In the genomic region with DNA sequence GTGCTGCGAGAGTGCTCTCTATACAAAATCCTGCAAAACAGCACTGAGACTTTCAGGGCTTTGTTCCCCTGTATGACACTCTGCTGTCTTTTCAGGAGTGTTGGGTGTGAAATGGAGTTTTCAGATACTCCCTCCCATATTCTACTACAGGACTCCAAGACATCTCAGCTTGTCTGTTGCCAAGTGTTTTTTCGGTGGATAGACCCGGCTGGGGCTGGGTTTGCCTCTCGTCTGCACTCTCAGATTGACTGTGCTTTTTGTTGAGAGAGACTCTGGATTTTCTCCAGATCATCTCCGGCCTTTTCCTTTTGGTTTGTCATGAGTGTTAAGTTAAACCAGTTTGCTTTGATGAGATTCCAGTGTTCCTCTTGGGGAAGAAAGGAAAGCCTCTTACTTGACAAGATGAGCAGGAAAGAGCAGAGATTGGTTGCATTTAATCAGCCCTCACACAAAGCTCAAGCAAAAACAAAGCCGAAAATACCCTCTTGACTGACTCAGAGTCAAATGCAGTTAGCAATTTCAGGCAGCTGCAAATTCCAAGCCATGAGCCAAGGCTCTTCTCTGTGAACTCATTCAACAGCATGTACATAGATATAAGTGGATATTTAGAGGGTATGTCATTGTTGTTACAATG, we compare ENCODE assay signal across 17 mouse cellular contexts.
DNase-seq lines count a peak whose midpoint lies in the region; ATAC-seq and TF ChIP-seq lines count a peak whose summit lies in the region.
"Had no signal": no experiment of that assay in that cellular context is flagged by ENCODE, and none has a peak within 500 bp of the region (broad histone marks: within the 10 kb centered on the region; RNA-seq: fewer than 3 reads in every experiment).

No protein-coding gene starts in this region.

- 0 out of 2 replicates have a peak overlapping the region, but pooled peaks have one; percentile 36 for H3K27ac ChIP-seq in embryonic facial prominence, embryonic 13.5 days
- H3K27ac ChIP-seq in embryonic facial prominence, embryonic 10.5 days (replicated peaks), result no peak overlapping the region
- peak overlapping the region; percentile 53 for H3K27ac ChIP-seq in heart, embryonic 15.5 days
- H3K27ac ChIP-seq in lung, embryonic 14.5 days (ENCODE audit: low read depth), result no peak overlapping the region
- H3K27ac ChIP-seq in lung, postnatal 0 days (ENCODE audit: low read length), result no peak overlapping the region
- peak overlapping the region; percentile 39; the same call in 1 of the 2 replicates for H3K27ac ChIP-seq in embryonic facial prominence, embryonic 15.5 days (replicated peaks)
- H3K27ac ChIP-seq: hindbrain, embryonic 10.5 days; liver, embryonic 12.5 days; midbrain, embryonic 13.5 days had no signal

- TF ChIP-seq EP300 in lung, postnatal 0 days (IDR thresholded peaks at IDR 0.05), result no peak

- H3K36me3 ChIP-seq in embryonic facial prominence, embryonic 13.5 days, result no peaks in the 10 kb centered on the region
- no peaks in the 10 kb centered on the region for H3K36me3 ChIP-seq in embryonic facial prominence, embryonic 10.5 days (replicated peaks)
- no peaks in the 10 kb centered on the region for H3K36me3 ChIP-seq in heart, embryonic 15.5 days
- no peaks in the 10 kb centered on the region for H3K36me3 ChIP-seq in lung, embryonic 14.5 days (ENCODE audit: insufficient read depth)
- H3K36me3 ChIP-seq in lung, postnatal 0 days (ENCODE audit: insufficient read depth, low read length), result no peaks in the 10 kb centered on the region
- H3K36me3 ChIP-seq in embryonic facial prominence, embryonic 15.5 days, result no peaks in the 10 kb centered on the region
- H3K36me3 ChIP-seq: hindbrain, embryonic 10.5 days; liver, embryonic 12.5 days; midbrain, embryonic 13.5 days had no signal

- no peak for ATAC-seq in embryonic facial prominence, embryonic 13.5 days (ENCODE audit: insufficient number of reproducible peaks, insufficient read depth, low FRiP score, low TSS enrichment, low read depth)
- ATAC-seq in heart, embryonic 15.5 days (replicated peaks; ENCODE audit: insufficient number of reproducible peaks, insufficient read depth, low FRiP score, low read depth), result 0 out of 2 replicates have a peak, but pooled peaks have one; percentile 14
- ATAC-seq in lung, embryonic 14.5 days (ENCODE audit: insufficient read depth), result peak; percentile 68
- no peak for ATAC-seq in lung, postnatal 0 days
- ATAC-seq in embryonic facial prominence, embryonic 15.5 days (ENCODE audit: insufficient number of reproducible peaks, low FRiP score, low TSS enrichment, low read depth), result no peak
- ATAC-seq: activated CD4-positive, CD25-positive, alpha-beta regulatory T cell, adult 4 months; liver, embryonic 12.5 days; midbrain, embryonic 13.5 days had no signal

- H3K27me3 ChIP-seq in embryonic facial prominence, embryonic 13.5 days, result 0 out of 2 replicates have a peak, but pooled peaks cover 8% of the 10 kb centered on the region
- 0 out of 2 replicates have a peak, but pooled peaks cover 7% of the 10 kb centered on the region for H3K27me3 ChIP-seq in embryonic facial prominence, embryonic 10.5 days (replicated peaks; ENCODE audit: low read depth, poor library complexity, severe bottlenecking)
- no peaks in the 10 kb centered on the region for H3K27me3 ChIP-seq in heart, embryonic 15.5 days
- H3K27me3 ChIP-seq in lung, embryonic 14.5 days (ENCODE audit: insufficient read depth, low read length), result no peaks in the 10 kb centered on the region
- H3K27me3 ChIP-seq in lung, postnatal 0 days (replicated peaks; ENCODE audit: insufficient read depth, low read length), result no peaks in the 10 kb centered on the region
- H3K27me3 ChIP-seq in embryonic facial prominence, embryonic 15.5 days, result no peaks in the 10 kb centered on the region
- H3K27me3 ChIP-seq: CH12.LX; liver, embryonic 12.5 days; midbrain, embryonic 13.5 days had no signal

- DNase-seq in embryonic facial prominence, embryonic 10.5 days (ENCODE audit: low spot score), result no peak
- no peak for DNase-seq in heart, adult 9 months (ENCODE audit: low spot score in 2 of 2)
- peak; percentile 72 for DNase-seq in lung, embryonic 14.5 days
- no peak for DNase-seq in lung, postnatal 0 days (ENCODE audit: low spot score)
- DNase-seq in layer of hippocampus, adult 11-12 months (ENCODE audit: low spot score), result no peak
- DNase-seq: adrenal gland, postnatal 36 days; cerebellum, postnatal 14 days; right cerebral cortex, postnatal 4 days; thymus, adult 18-20 months had no signal

- H3K4me1 ChIP-seq in embryonic facial prominence, embryonic 13.5 days, result 0 out of 2 replicates have a peak, but pooled peaks cover 6% of the 10 kb centered on the region
- H3K4me1 ChIP-seq in embryonic facial prominence, embryonic 10.5 days, result no peaks in the 10 kb centered on the region
- H3K4me1 ChIP-seq in heart, embryonic 15.5 days (replicated peaks), result peaks cover 9% of the 10 kb centered on the region; the same call in 1 of the 2 replicates
- 0 out of 2 replicates have a peak, but pooled peaks cover 2% of the 10 kb centered on the region for H3K4me1 ChIP-seq in lung, embryonic 14.5 days (ENCODE audit: insufficient read depth)
- no peaks in the 10 kb centered on the region for H3K4me1 ChIP-seq in lung, postnatal 0 days (ENCODE audit: insufficient read depth, low read depth, low read length)
- H3K4me1 ChIP-seq in embryonic facial prominence, embryonic 15.5 days, result no peaks in the 10 kb centered on the region; the same call in 1 of the 2 replicates
- H3K4me1 ChIP-seq: hindbrain, embryonic 10.5 days had no signal

- TF ChIP-seq CTCF in lung, embryonic 14.5 days (IDR thresholded peaks at IDR 0.05; ENCODE audit: low read depth), result no peak
- no peak for TF ChIP-seq CTCF in lung, postnatal 0 days (IDR thresholded peaks at IDR 0.05)

- H3K9me3 ChIP-seq in embryonic facial prominence, embryonic 13.5 days, result no peaks in the 10 kb centered on the region
- no peaks in the 10 kb centered on the region for H3K9me3 ChIP-seq in embryonic facial prominence, embryonic 10.5 days
- H3K9me3 ChIP-seq in heart, embryonic 15.5 days (replicated peaks), result no peaks in the 10 kb centered on the region
- 0 out of 2 replicates have a peak, but pooled peaks cover 4% of the 10 kb centered on the region for H3K9me3 ChIP-seq in lung, embryonic 14.5 days (ENCODE audit: low read depth, low read length)
- H3K9me3 ChIP-seq in lung, postnatal 0 days (ENCODE audit: low read length), result no peaks in the 10 kb centered on the region
- no peaks in the 10 kb centered on the region for H3K9me3 ChIP-seq in embryonic facial prominence, embryonic 15.5 days (replicated peaks)
- H3K9me3 ChIP-seq: liver, embryonic 12.5 days had no signal

- H3K4me2 ChIP-seq in embryonic facial prominence, embryonic 13.5 days, result no peak overlapping the region
- H3K4me2 ChIP-seq in heart, embryonic 15.5 days, result no peak overlapping the region
- no peak overlapping the region for H3K4me2 ChIP-seq in lung, embryonic 14.5 days
- H3K4me2 ChIP-seq in lung, postnatal 0 days (replicated peaks; ENCODE audit: low read depth, low read length), result no peak overlapping the region
- H3K4me2 ChIP-seq in embryonic facial prominence, embryonic 15.5 days (replicated peaks), result no peak overlapping the region
- H3K4me2 ChIP-seq: liver, embryonic 12.5 days; midbrain, embryonic 13.5 days had no signal

- no peak overlapping the region for H3K4me3 ChIP-seq in embryonic facial prominence, embryonic 13.5 days
- no peak overlapping the region for H3K4me3 ChIP-seq in embryonic facial prominence, embryonic 10.5 days
- no peak overlapping the region for H3K4me3 ChIP-seq in heart, embryonic 15.5 days
- H3K4me3 ChIP-seq in lung, embryonic 14.5 days (ENCODE audit: low read depth, low read length), result no peak overlapping the region
- H3K4me3 ChIP-seq in lung, postnatal 0 days (ENCODE audit: low read depth, low read length), result no peak overlapping the region
- H3K4me3 ChIP-seq in embryonic facial prominence, embryonic 15.5 days (replicated peaks), result no peak overlapping the region
- H3K4me3 ChIP-seq: hindbrain, embryonic 10.5 days; liver, embryonic 12.5 days; midbrain, embryonic 13.5 days had no signal

- no peak overlapping the region for H3K9ac ChIP-seq in embryonic facial prominence, embryonic 13.5 days
- no peak overlapping the region for H3K9ac ChIP-seq in heart, embryonic 15.5 days
- H3K9ac ChIP-seq in lung, embryonic 14.5 days, result no peak overlapping the region
- no peak overlapping the region for H3K9ac ChIP-seq in lung, postnatal 0 days (replicated peaks; ENCODE audit: low read depth)
- H3K9ac ChIP-seq in embryonic facial prominence, embryonic 15.5 days, result no peak overlapping the region
- H3K9ac ChIP-seq: liver, embryonic 12.5 days; midbrain, embryonic 13.5 days had no signal

- 37% methylated on average over 6 of the region's 6 CpGs for WGBS in embryonic facial prominence, embryonic 13.5 days
- 72% methylated on average over 6 of the region's 6 CpGs for WGBS in embryonic facial prominence, embryonic 10.5 days
- 39% methylated on average over 6 of the region's 6 CpGs for WGBS in heart, embryonic 15.5 days
- WGBS in lung, embryonic 14.5 days, result 55% methylated on average over 6 of the region's 6 CpGs
- 60% methylated on average over 6 of the region's 6 CpGs for WGBS in lung, postnatal 0 days
- 32% methylated on average over 6 of the region's 6 CpGs for WGBS in embryonic facial prominence, embryonic 15.5 days

Comparison
In these comparisons a context has a peak if more than half of its experiments do, and no peak if none do; other contexts are left out.
1. ATAC-seq: peak in heart, embryonic 15.5 days (single experiment) and lung, embryonic 14.5 days (single experiment); none in embryonic facial prominence, embryonic 13.5 days (single experiment), lung, postnatal 0 days (single experiment) and embryonic facial prominence, embryonic 15.5 days (single experiment).
2. H3K27ac ChIP-seq: peak in embryonic facial prominence, embryonic 13.5 days (single experiment), heart, embryonic 15.5 days (single experiment) and embryonic facial prominence, embryonic 15.5 days (single experiment); none in embryonic facial prominence, embryonic 10.5 days (single experiment), lung, embryonic 14.5 days (single experiment) and lung, postnatal 0 days (single experiment).